22 mouse cellular contexts compared by ENCODE assay signal in the genomic region with DNA sequence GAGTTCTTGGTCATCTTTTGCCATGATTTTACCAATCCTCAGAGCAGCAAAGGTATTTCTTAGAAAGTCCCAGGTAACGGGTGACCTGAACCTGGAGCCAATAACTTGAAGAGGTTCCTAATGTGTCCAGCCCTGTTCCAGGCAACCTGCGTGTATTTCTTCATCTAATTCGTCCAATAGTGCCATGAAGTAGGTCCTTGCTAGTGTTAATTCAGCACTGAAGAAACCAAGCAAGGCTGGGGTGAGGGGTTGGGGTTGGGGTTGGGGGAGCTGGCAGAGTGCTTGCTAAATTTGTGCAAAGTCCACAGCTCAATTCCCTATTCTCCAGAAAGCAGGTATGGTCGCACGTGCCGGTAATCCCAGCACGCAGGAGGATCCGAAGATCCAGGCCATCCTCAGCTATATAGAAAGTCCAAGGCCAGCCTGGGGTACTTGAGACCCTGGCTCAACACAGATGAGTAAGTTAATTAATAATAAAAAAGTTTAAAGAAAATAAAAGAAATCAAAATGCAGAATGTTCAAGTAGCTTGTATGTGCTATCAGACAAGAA. TPM values are rescaled to one million over a fixed set of nuclear protein-coding genes. Genes with fewer than 3 reads are reported as not detected.
DNase-seq lines count a peak whose midpoint lies in the region; ATAC-seq and TF ChIP-seq lines count a peak whose summit lies in the region.
"Had no signal": no experiment of that assay in that cellular context is flagged by ENCODE, and none has a peak within 500 bp of the region (broad histone marks: within the 10 kb centered on the region; RNA-seq: fewer than 3 reads in every experiment).

No protein-coding gene starts in this region.

- no peak for TF ChIP-seq CTCF in spleen, adult 2 months (IDR thresholded peaks at IDR 0.05; ENCODE audit: extremely low read depth, insufficient read depth, insufficient read length, insufficient replicate concordance)
- no peak for TF ChIP-seq CTCF in MEL (IDR thresholded peaks at IDR 0.05 in 2 of 3, conservative IDR thresholded peaks at IDR 0.05 in 1 of 3; ENCODE audit: control insufficient read depth in 1 of 3, insufficient read depth in 1 of 3, low read depth in 2 of 3, low read length in 3 of 3, poor library complexity in 1 of 3, severe bottlenecking in 1 of 3)

- peaks cover 9% of the 10 kb centered on the region for H3K4me1 ChIP-seq in spleen, adult 2 months (ENCODE audit: control insufficient read depth, insufficient read depth, insufficient read length)
- H3K4me1 ChIP-seq in MEL (ENCODE audit: control insufficient read depth in 1 of 2, insufficient read depth in 2 of 2, low read length in 2 of 2), result peaks cover 0 to 6% of the 10 kb centered on the region in 2 experiments; a peak in 2 of 4 replicates
- peaks cover 20% of the 10 kb centered on the region for H3K4me1 ChIP-seq in liver, embryonic 12.5 days
- H3K4me1 ChIP-seq in midbrain, embryonic 11.5 days (ENCODE audit: control insufficient read depth, insufficient read depth, low read length), result no peaks in the 10 kb centered on the region; the same call in 1 of the 2 replicates

- H3K27ac ChIP-seq in spleen, adult 2 months (ENCODE audit: insufficient read depth, low read length), result peak overlapping the region; percentile 92
- peak overlapping the region; percentile 70; the same call in 1 of the 2 replicates for H3K27ac ChIP-seq in MEL (ENCODE audit: control insufficient read depth, low read depth, low read length)
- peak overlapping the region; percentile 33; the same call in 1 of the 2 replicates for H3K27ac ChIP-seq in liver, embryonic 12.5 days
- H3K27ac ChIP-seq in midbrain, embryonic 11.5 days (ENCODE audit: low read depth, low read length), result no peak overlapping the region
- H3K27ac ChIP-seq: hindbrain, embryonic 12.5 days; stomach, embryonic 15.5 days had no signal

- ATAC-seq in liver, embryonic 12.5 days, result no peak
- ATAC-seq in midbrain, embryonic 11.5 days (ENCODE audit: low FRiP score), result no peak
- ATAC-seq: intestine, postnatal 0 days had no signal

- TF ChIP-seq RAD21 in MEL (IDR thresholded peaks at IDR 0.05; ENCODE audit: low read depth, low read length), result no peak

- TF ChIP-seq POLR2A in spleen, adult 2 months (IDR thresholded peaks at IDR 0.05; ENCODE audit: low read depth, low read length), result no peak
- TF ChIP-seq POLR2A in MEL (IDR thresholded peaks at IDR 0.05; ENCODE audit: control insufficient read depth in 1 of 2, insufficient read depth in 1 of 2, low read depth in 1 of 2, low read length in 2 of 2, poor library complexity in 1 of 2), result no peak

- WGBS in spleen, adult 2 months, result 57% methylated on average over 8 of the region's 8 CpGs
- WGBS in liver, embryonic 12.5 days (ENCODE audit: insufficient replicate concordance), result 77% methylated on average over 8 of the region's 8 CpGs
- 97% methylated on average over 8 of the region's 8 CpGs for WGBS in midbrain, embryonic 11.5 days

- no peak for DNase-seq in spleen, adult 2 months (ENCODE audit: low read depth in 1 of 2, low spot score in 2 of 2)
- DNase-seq in spleen, postnatal 4 days (ENCODE audit: low spot score in 2 of 2), result no peak
- no peak for DNase-seq in MEL (ENCODE audit: low read depth, low spot score)
- DNase-seq in midbrain, embryonic 11.5 days (ENCODE audit: low spot score, missing footprints), result no peak
- no peak for DNase-seq in right cerebral cortex, postnatal 14 days
- no peak for DNase-seq in frontal cortex, postnatal 36 days (ENCODE audit: low spot score in 2 of 2)
- DNase-seq: adrenal gland, postnatal 25 days; cerebellum, adult 2 months; gastrocnemius, postnatal 10 days; heart, postnatal 36 days; kidney, adult 9 months; kidney, postnatal 10 days; left cerebral cortex, postnatal 4 days; lung, adult 18-20 months; lung, postnatal 4 days; right cerebral cortex, adult 18-20 months; right cerebral cortex, postnatal 4 days had no signal

- H3K4me2 ChIP-seq in liver, embryonic 12.5 days, result peak overlapping the region; percentile 66
- no peak overlapping the region for H3K4me2 ChIP-seq in midbrain, embryonic 11.5 days

- H3K9ac ChIP-seq in MEL (ENCODE audit: control insufficient read depth, low read depth, low read length, poor library complexity, severe bottlenecking), result peak overlapping the region; percentile 44
- H3K9ac ChIP-seq in liver, embryonic 12.5 days, result no peak overlapping the region
- no peak overlapping the region for H3K9ac ChIP-seq in midbrain, embryonic 11.5 days (ENCODE audit: low read length)
- H3K9ac ChIP-seq: stomach, embryonic 15.5 days had no signal

- H3K4me3 ChIP-seq in spleen, adult 2 months (ENCODE audit: extremely low read depth, insufficient read depth, insufficient read length), result peak overlapping the region; percentile 39
- peak overlapping the region in 1 of 2 experiments; percentile 74; a peak in 2 of 4 replicates for H3K4me3 ChIP-seq in MEL (ENCODE audit: control insufficient read depth in 1 of 2, insufficient read depth in 1 of 2, low read depth in 2 of 2, low read length in 2 of 2)
- H3K4me3 ChIP-seq in liver, embryonic 12.5 days, result no peak overlapping the region
- no peak overlapping the region for H3K4me3 ChIP-seq in midbrain, embryonic 11.5 days (ENCODE audit: low read depth, low read length)

- H3K36me3 ChIP-seq in spleen, adult 2 months (ENCODE audit: control insufficient read depth, insufficient read depth, low read length), result no peaks in the 10 kb centered on the region
- H3K36me3 ChIP-seq in MEL (ENCODE audit: control insufficient read depth in 1 of 2, insufficient read depth in 2 of 2, low read length in 2 of 2), result peaks cover 0 to 5% of the 10 kb centered on the region in 2 experiments; a peak in 2 of 4 replicates
- H3K36me3 ChIP-seq in liver, embryonic 12.5 days, result no peaks in the 10 kb centered on the region
- H3K36me3 ChIP-seq in midbrain, embryonic 11.5 days (ENCODE audit: control insufficient read depth, insufficient read depth, low read length), result no peaks in the 10 kb centered on the region
- H3K36me3 ChIP-seq: hindbrain, embryonic 12.5 days; midbrain, embryonic 10.5 days; stomach, embryonic 15.5 days had no signal

- H3K79me2 ChIP-seq in MEL (ENCODE audit: control insufficient read depth, insufficient read depth, low read length, poor library complexity), result no peaks in the 10 kb centered on the region; the same call in 1 of the 2 replicates

- H3K9me3 ChIP-seq in MEL (replicated peaks; ENCODE audit: insufficient read depth, low read length), result no peaks in the 10 kb centered on the region
- H3K9me3 ChIP-seq in liver, embryonic 12.5 days (replicated peaks), result no peaks in the 10 kb centered on the region
- H3K9me3 ChIP-seq in midbrain, embryonic 11.5 days (ENCODE audit: control insufficient read depth, low read length), result no peaks in the 10 kb centered on the region
- H3K9me3 ChIP-seq: hindbrain, embryonic 12.5 days; midbrain, embryonic 10.5 days; stomach, embryonic 15.5 days had no signal

- H3K27me3 ChIP-seq in spleen, adult 2 months (ENCODE audit: control insufficient read depth, insufficient read depth, low read length), result no peaks in the 10 kb centered on the region
- H3K27me3 ChIP-seq in MEL (ENCODE audit: control insufficient read depth in 1 of 2, insufficient read depth in 2 of 2, low read length in 2 of 2), result no peaks in the 10 kb centered on the region
- no peaks in the 10 kb centered on the region for H3K27me3 ChIP-seq in liver, embryonic 12.5 days (replicated peaks)
- H3K27me3 ChIP-seq in midbrain, embryonic 11.5 days (ENCODE audit: control insufficient read depth, insufficient read depth, low read length), result peaks cover 5% of the 10 kb centered on the region
- H3K27me3 ChIP-seq: stomach, embryonic 15.5 days had no signal

- TF ChIP-seq EP300 in MEL (IDR thresholded peaks at IDR 0.05; ENCODE audit: low read depth in 1 of 2, low read length in 2 of 2), result no peak

TF ChIP-seq in MEL, 35 proteins besides CTCF, POLR2A, EP300 and RAD21:
- TF ChIP-seq GABPA (IDR thresholded peaks at IDR 0.05; ENCODE audit: low read depth, low read length) (no peak), SIN3A (IDR thresholded peaks at IDR 0.05; ENCODE audit: low read length) (no peak), UBTF (IDR thresholded peaks at IDR 0.05; ENCODE audit: borderline replicate concordance, insufficient read depth, low read depth, low read length) (no peak), TAL1 (IDR thresholded peaks at IDR 0.05; ENCODE audit: low read length) (no peak), MAFK (IDR thresholded peaks at IDR 0.05; ENCODE audit: borderline replicate concordance, low read depth, low read length) (no peak), MAX (IDR thresholded peaks at IDR 0.05; ENCODE audit: low read length) (no peak), NRF1 (IDR thresholded peaks at IDR 0.05; ENCODE audit: insufficient read depth, low read depth, low read length, poor library complexity, severe bottlenecking) (no peak)

RNA-seq across cellular contexts. Expression of a gene that starts 54.6 kb away (rescaled TPM):
- polyA plus RNA-seq in spleen, adult 2 months (2012; rRNA removed), result 51.9 and 79.8 TPM in 2 replicates
- 88.2 and 103 TPM in 2 replicates for total RNA-seq in MEL (2012; rRNA removed)
- 10 to 100 TPM in 1 of 2 experiments, not detected in 1; 85.7 TPM for polyA plus RNA-seq in MEL (2012; ENCODE audit: insufficient read depth in 1 of 2, insufficient read length in 2 of 2, low read depth in 1 of 2, low replicate concordance in 2 of 2, missing spikeins in 1 of 2)
- polyA plus RNA-seq in liver, embryonic 12.5 days (2016; fragmentation: Nextera tagmentation; extraction: Ambion mirVana), result 92.5 and 96.8 TPM in 2 replicates
- 235 and 238 TPM in 2 replicates for polyA plus RNA-seq in midbrain, embryonic 11.5 days (2014; fragmentation: Nextera tagmentation; extraction: Ambion mirVana)
